Mouse (Mus musculus) urinary bladder, postnatal 4 days (tissue): Measurements from ENCODE around the gene Vps72.

Source experiments
- DNase-seq, 2 experiments: peaks; one replicate each; pipeline ENCODE4 v3.0.0; 2021 to 2022; ENCODE audit warnings: low spot score in 2 of 2

Vps72 gene

DNA sequence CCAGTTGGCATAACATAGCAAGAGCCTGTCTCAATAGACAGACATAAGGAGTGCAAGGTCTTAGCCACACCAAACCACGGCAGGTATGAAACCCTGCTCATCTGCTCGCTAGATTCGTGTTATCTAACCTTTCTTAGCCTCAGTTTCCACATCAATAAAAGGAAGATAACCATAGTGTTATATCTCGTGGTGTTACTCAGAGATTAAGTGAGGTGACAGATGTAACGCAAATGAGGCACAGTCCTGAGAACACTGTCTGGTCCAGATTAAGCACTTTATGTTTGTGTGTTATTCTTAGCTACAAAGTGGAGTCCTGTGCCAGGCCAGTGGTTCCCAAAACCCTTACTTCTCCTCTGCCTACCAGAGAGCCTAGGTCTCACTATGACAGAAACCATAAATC lies 54.0 kb downstream of the Vps72 start:
- no peak for DNase-seq

DNA sequence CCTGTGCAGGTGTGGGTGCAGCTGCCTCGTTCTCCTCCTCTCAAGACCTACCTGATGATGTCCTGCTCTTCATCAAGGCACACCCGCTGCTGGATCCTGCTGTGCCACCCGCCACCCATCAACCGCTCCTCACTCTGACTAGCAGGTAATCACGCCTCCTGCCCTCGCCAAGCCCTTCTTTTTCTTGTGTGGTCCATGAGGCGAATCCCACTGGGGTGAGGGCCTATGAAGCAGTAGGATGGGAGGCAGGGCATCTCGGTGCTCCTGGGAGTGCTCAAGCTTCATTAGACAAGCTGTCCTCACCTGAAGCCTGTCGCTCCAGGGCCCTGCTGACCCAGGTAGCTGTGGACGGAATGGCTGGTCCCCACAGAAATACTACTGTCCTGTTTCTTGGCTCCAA lies 59.2 kb downstream of the Vps72 start:
- DNase-seq, result no peak

DNA sequence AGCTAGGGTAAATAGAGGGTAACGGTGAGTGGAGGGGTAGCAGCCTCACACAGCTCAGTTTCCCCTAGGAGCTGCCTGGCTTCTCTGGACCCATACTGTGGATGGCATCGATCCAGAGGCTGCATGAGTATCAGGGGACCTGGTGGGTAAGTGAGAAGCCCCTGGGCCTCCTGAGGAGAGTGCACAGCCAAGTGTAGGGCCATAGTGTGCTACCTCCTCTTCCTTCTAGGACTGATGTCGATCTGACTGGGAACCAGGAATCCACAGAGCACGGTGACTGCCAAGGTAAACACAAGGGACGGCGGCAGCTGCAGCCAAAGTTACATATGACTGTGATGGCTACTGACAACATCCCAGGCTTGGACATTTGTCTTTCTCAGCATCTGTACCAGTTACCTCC lies 60.3 kb downstream of the Vps72 start:
- no peak for DNase-seq
